Mouse (Mus musculus): ENCODE measurements around the gene Elp1. TPM values are rescaled to one million over a fixed set of nuclear protein-coding genes. Genes with fewer than 3 reads are reported as not detected.

The Elp1 gene
- total RNA-seq, 2 experiments from 2014 or later: 63.5 to 65.1 TPM

GRCm38 (mm10) chr4:56718573-56719442 lies 83.3 kb downstream of the Elp1 start:
- no peak for DNase-seq (ENCODE audit: low spot score in 2 of 2)
- intact Hi-C loops (cut with DNase I): no loop called here

GRCm38 (mm10) chr4:56717932-56718331 lies 84.2 kb downstream of the Elp1 start:
- DNase-seq (ENCODE audit: low spot score in 2 of 2): no peak
- intact Hi-C loops (cut with DNase I): no loop called here

DNA sequence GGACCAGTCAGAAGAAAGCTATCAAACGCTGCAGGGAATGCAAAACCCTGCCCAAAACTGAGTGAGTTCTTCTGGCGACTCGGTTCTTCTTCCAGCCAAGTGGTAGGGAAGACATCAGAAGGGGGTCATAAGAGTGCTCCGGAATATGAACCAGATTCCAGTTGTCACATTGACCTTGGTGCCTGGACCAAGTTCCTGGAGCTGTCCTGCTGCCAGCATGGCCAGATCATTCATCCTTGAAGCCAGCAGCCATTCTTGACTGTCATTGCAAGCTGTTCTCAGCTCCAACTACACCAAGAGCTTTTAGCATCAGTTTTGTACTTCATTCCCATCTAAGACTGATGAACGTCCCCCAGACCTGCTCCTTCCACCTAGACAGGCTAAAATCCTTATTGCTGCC lies 85.3 kb downstream of the Elp1 start:
- intact Hi-C loops (cut with DNase I): no loop called here
- DNase-seq (ENCODE audit: low spot score in 2 of 2): no peak

GRCm38 (mm10) chr4:56713155-56713554 lies 89.0 kb downstream of the Elp1 start:
- intact Hi-C loops (cut with DNase I): no loop called here
- DNase-seq (ENCODE audit: low spot score in 2 of 2): peak; percentile 60 to 93

DNA sequence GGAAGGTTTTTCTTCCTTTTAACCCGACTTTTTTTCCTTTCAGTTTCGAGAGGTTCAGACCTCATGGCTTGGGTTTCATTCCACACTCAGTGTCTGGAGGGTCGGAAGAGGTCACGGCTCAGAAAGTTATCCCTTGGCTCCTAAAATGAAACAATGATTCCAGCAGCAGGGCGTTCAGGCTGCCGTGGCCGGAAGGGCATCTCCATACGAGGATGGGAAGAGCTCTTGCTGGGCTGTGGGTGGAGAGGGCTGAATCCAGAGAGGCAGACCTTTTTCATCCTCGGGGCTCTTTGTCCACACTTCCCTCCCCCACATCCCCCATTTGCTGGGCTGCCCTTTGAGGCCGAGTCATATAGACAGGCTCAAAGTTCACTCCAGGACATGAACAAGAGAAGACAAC lies 99.9 kb downstream of the Elp1 start:
- DNase-seq (ENCODE audit: low spot score in 2 of 2): no peak
- intact Hi-C loops (cut with DNase I): no loop called here

Other genes starting within 250 kb of the Elp1 start
- not detected for gene Gm26657, start 62.3 kb downstream of the Elp1 start, total RNA-seq (2021)
- gene Actl7b, start 60.9 kb downstream of the Elp1 start, total RNA-seq (2021): under 1 TPM in 1 of 2 experiments, not detected in 1; 0.32 TPM
- gene Actl7a, start 58.9 kb downstream of the Elp1 start, total RNA-seq (2021): not detected
- 10 to 100 TPM; 19.2 to 20.3 TPM for gene Fam206a, start within 50 bp of the Elp1 start, total RNA-seq (2021)
- gene Ctnnal1, start 62.9 kb upstream of the Elp1 start, total RNA-seq (2021): 10 to 100 TPM; 15.2 TPM
- 10 to 100 TPM; 32.7 to 37.5 TPM for gene Tmem245, start 145.1 kb upstream of the Elp1 start, total RNA-seq (2021)
- gene Frrs1l, start 188.1 kb upstream of the Elp1 start, total RNA-seq (2021): 100 to 1,000 TPM; 191 to 198 TPM

Measured in left cerebral cortex, postnatal 25 days (tissue).